Mouse (Mus musculus): ENCODE measurements around the gene Ccdc85c.

DNA sequence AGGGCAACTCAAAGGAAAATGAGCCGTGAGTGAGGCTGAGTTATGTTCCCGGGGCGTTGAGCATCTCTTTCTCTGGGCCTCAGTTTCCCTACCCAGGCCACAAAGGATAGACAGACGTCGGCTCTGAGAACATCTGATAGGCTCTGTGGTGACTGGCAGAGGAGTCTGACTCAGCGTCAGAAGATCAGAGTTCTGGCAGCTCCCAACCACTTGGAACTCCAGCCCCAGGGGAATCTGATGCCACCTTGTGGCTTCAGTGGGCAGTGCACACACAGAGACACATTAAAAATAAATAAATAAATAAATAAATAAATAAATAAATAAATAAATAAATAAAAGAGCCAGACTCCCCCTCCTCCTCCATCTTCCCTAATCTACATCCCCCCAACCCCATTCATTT lies 21.8 kb upstream of the Ccdc85c start:
- TF ChIP-seq POLR2A (IDR thresholded peaks at IDR 0.05; ENCODE audit: borderline replicate concordance, extremely low read depth, low read depth, low read length), result no peak
- TF ChIP-seq CTCF (IDR thresholded peaks at IDR 0.05; ENCODE audit: insufficient read depth, low read length), result peak; percentile 44; the same call in 1 of the 2 replicates
